Mouse (Mus musculus) embryonic facial prominence, embryonic 14.5 days (tissue): ENCODE measurements at regions not wholly inside any gene's neighbourhood (a gene's known extent, or its start where the extent isn't known, plus 50 kb on each side); places are given as distances from the start of the nearest gene placed in this dataset.

Source experiments
- ATAC-seq: fragments of 200-750 bp; cut with Nextera tagmentation; 2 replicates; pipeline ENCODE4 v1.8.0; 2017; ENCODE audit warnings: low read depth, moderate number of reproducible peaks, moderate TSS enrichment
- DNase-seq: peaks from one replicate; pipeline ENCODE4 v3.0.0-alpha.2; 2015; ENCODE audit warnings: low spot score
- H3K27ac ChIP-seq: fragments of 300-500 bp; sonication (generic); replicated peaks from 2 replicates; pipeline ENCODE4 v1.5.1; 2014; ENCODE audit warnings: low read depth, mild to moderate bottlenecking, low read length, moderate library complexity
- H3K27me3 ChIP-seq: fragments of 300-500 bp; sonication (generic); replicated peaks from 2 replicates; pipeline ENCODE4 v1.6.1; 2014; ENCODE audit warnings: low read length; ENCODE audit not compliant: control insufficient read depth, insufficient read depth
- H3K36me3 ChIP-seq: fragments of 300-500 bp; sonication (generic); 2 replicates; pipeline ENCODE4 v1.6.1; 2014; ENCODE audit warnings: low read length, mixed read lengths; ENCODE audit not compliant: control insufficient read depth, insufficient read depth
- H3K4me1 ChIP-seq: fragments of 300-500 bp; sonication (generic); 2 replicates; pipeline ENCODE4 v1.6.1; 2014; ENCODE audit warnings: antibody characterized with exemption, low read length; ENCODE audit not compliant: control insufficient read depth, insufficient read depth
- H3K4me2 ChIP-seq: fragments of 300-500 bp; sonication (generic); 2 replicates; pipeline ENCODE4 v1.6.1; 2014; ENCODE audit warnings: low read depth, mild to moderate bottlenecking, low read length, moderate library complexity, mixed read lengths
- H3K4me3 ChIP-seq: fragments of 300-500 bp; sonication (generic); 2 replicates; pipeline ENCODE4 v1.5.1; 2014; ENCODE audit warnings: low read depth, mild to moderate bottlenecking, low read length
- H3K9ac ChIP-seq: fragments of 300-500 bp; sonication (generic); 2 replicates; pipeline ENCODE4 v1.6.1; 2014; ENCODE audit warnings: low read depth, mild to moderate bottlenecking, low read length, moderate library complexity, mixed read lengths
- H3K9me3 ChIP-seq: fragments of 300-500 bp; sonication (generic); 2 replicates; pipeline ENCODE4 v1.6.1; 2016; ENCODE audit warnings: low read length; ENCODE audit not compliant: control insufficient read depth
- WGBS: fragments of 180-500 bp; shearing (Covaris S2); extraction: QIAGEN DNeasy Blood & Tissue Kit; methylation state at CpG from one replicate; pipeline ENCODE4 v1.1.7; 2014; 5-methylcytosine and 5-hydroxymethylcytosine counted together

DNA sequence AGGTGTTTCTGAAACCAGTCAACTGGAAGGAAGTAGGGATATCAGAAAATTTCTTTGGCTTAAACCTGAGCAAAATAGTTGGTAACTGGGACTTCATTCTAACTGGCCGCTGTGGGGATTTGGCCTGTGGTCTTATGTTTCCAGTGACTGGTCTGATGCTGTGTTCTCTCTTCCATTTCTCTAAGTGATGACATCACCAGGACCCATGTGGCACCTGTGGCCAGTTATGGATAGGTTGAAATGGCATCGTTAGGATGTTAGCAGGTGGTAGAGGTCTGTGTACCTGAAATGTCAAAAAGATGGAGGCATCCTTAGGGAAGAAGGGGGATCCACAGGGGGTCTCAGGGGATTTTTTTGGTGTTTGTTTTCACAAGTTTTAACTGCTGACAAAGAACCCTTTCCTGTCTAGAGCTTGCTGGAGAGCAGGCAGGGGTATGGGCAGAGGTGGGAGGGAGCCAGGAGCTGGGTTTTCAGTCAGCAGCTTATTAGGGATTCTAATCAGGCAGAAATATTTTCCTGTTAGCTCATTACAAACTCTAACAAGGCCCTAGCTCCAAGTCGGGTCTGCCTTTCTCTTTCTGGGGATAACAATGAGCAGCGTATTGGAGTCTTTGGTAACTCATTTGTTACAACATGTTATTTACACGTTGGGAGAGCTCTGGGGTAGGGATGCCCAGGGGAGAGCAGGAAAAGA, 170.2 kb downstream of the Adck1 start:
- H3K27ac ChIP-seq = no peak overlapping the region
- H3K4me1 ChIP-seq = peaks cover 5% of the 10 kb centered on the region; the same call in 1 of the 2 replicates
- DNase-seq (peak; percentile 8), ATAC-seq (peak; percentile 30; the same call in 1 of the 2 replicates)
- 58% methylated on average over 5 of the region's 5 CpGs for WGBS
- H3K9ac ChIP-seq = no peak overlapping the region
- H3K4me3 ChIP-seq = no peak overlapping the region
- no peaks in the 10 kb centered on the region for H3K36me3 ChIP-seq
- H3K4me2 ChIP-seq = no peak overlapping the region
- H3K9me3 ChIP-seq = no peaks in the 10 kb centered on the region
- H3K27me3 ChIP-seq = no peaks in the 10 kb centered on the region

GRCm38 (mm10) chr12:88532261-88532973, 172.1 kb downstream of the Adck1 start:
- peaks cover 5% of the 10 kb centered on the region; the same call in 1 of the 2 replicates for H3K4me1 ChIP-seq
- peak overlapping the region; percentile 58 for H3K27ac ChIP-seq
- H3K4me3 ChIP-seq = no peak overlapping the region
- H3K9ac ChIP-seq = no peak overlapping the region
- H3K9me3 ChIP-seq = no peaks in the 10 kb centered on the region
- H3K4me2 ChIP-seq = no peak overlapping the region
- H3K36me3 ChIP-seq = no peaks in the 10 kb centered on the region
- no peak for ATAC-seq
- peak; percentile 65 for DNase-seq
- H3K27me3 ChIP-seq = no peaks in the 10 kb centered on the region
- WGBS = 43% methylated on average over 8 of the region's 8 CpGs

GRCm38 (mm10) chr12:88551856-88552255, 170.8 kb upstream of the Nrxn3 start:
- Histone ChIP-seq H3K27me3 (no peaks in the 10 kb centered on the region), H3K9me3 (no peaks in the 10 kb centered on the region), H3K9ac (no peak overlapping the region), H3K4me2 (no peak overlapping the region), H3K4me3 (no peak overlapping the region), H3K4me1 (0 out of 2 replicates have a peak, but pooled peaks cover 4% of the 10 kb centered on the region), H3K27ac (no peak overlapping the region), H3K36me3 (no peaks in the 10 kb centered on the region)
- DNase-seq (no peak), ATAC-seq (no peak)
- WGBS = 78% methylated on average over 1 of the region's 1 CpGs

GRCm38 (mm10) chr12:88555475-88555874, 167.2 kb upstream of the Nrxn3 start:
- H3K4me3 ChIP-seq = no peak overlapping the region
- H3K27ac ChIP-seq = peak overlapping the region; percentile 25; the same call in 1 of the 2 replicates
- H3K4me1 ChIP-seq = 0 out of 2 replicates have a peak, but pooled peaks cover 4% of the 10 kb centered on the region
- DNase-seq (peak; percentile 71), ATAC-seq (peak; percentile 44; the same call in 1 of the 2 replicates)
- no peaks in the 10 kb centered on the region for H3K9me3 ChIP-seq
- H3K9ac ChIP-seq = no peak overlapping the region
- 53% methylated on average over 2 of the region's 2 CpGs for WGBS
- H3K36me3 ChIP-seq = no peaks in the 10 kb centered on the region
- no peak overlapping the region for H3K4me2 ChIP-seq
- no peaks in the 10 kb centered on the region for H3K27me3 ChIP-seq

DNA sequence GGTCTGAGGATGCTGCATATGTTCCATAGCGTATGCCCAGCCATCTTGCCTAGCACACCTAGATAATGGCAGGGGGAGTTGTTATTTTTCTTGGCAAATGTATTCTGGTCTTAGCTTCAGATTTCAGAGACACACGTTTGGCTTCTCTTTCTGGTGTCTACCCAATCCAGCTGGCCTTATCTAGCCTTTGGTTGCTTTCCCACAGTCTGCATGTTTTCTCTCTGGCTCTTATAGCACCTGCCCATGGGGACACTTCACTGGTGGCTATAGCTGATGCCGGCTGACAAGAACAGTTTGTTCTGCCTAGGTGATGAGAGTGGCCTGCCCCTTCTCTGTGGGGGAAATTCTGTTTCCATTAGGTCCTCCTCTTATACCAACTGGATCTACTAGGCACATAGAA, 164.6 kb upstream of the Nrxn3 start:
- WGBS = 82% methylated on average over 3 of the region's 3 CpGs
- Histone ChIP-seq H3K27ac (no peak overlapping the region), H3K9ac (no peak overlapping the region), H3K36me3 (no peaks in the 10 kb centered on the region), H3K9me3 (0 out of 2 replicates have a peak, but pooled peaks cover 3% of the 10 kb centered on the region), H3K4me1 (0 out of 2 replicates have a peak, but pooled peaks cover 4% of the 10 kb centered on the region), H3K27me3 (no peaks in the 10 kb centered on the region), H3K4me2 (no peak overlapping the region), H3K4me3 (no peak overlapping the region)
- ATAC-seq (no peak), DNase-seq (no peak)

- Histone ChIP-seq H3K9me3 (no peaks in the 10 kb centered on the region), H3K9ac (no peak overlapping the region), H3K4me2 (no peak overlapping the region), H3K27ac (no peak overlapping the region), H3K4me1 (no peaks in the 10 kb centered on the region), H3K27me3 (no peaks in the 10 kb centered on the region), H3K4me3 (no peak overlapping the region), H3K36me3 (no peaks in the 10 kb centered on the region)
- DNase-seq = peak; percentile 64
- 13% methylated on average over 8 of the region's 8 CpGs for WGBS
- ATAC-seq = peak; percentile 94
Measured at GRCm38 (mm10) chr12:88579974-88580373, 142.7 kb upstream of the Nrxn3 start.

DNA sequence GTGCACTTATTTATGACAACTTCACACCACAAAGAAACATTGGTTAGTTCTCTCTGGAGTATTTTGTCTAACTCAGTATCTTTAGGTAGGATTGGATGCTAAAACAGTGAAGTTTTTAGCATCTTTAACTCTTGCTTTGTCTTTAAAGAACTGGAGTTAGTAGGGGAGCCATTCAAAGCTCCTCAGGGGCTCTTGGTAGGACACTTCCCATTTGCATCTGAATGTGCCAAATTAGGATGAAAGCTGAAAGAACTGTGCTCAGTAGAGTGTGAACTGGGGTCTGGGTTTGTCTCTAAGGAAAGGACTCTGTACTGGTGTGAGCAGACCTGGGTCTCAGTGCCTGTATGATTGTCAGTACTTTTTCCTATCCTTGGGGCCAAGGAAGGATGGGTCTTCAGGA, 116.7 kb upstream of the Nrxn3 start:
- Histone ChIP-seq H3K4me1 (no peaks in the 10 kb centered on the region), H3K9me3 (no peaks in the 10 kb centered on the region), H3K4me2 (no peak overlapping the region), H3K27me3 (no peaks in the 10 kb centered on the region), H3K36me3 (no peaks in the 10 kb centered on the region), H3K27ac (no peak overlapping the region), H3K9ac (no peak overlapping the region), H3K4me3 (no peak overlapping the region)
- DNase-seq (no peak), ATAC-seq (no peak)

DNA sequence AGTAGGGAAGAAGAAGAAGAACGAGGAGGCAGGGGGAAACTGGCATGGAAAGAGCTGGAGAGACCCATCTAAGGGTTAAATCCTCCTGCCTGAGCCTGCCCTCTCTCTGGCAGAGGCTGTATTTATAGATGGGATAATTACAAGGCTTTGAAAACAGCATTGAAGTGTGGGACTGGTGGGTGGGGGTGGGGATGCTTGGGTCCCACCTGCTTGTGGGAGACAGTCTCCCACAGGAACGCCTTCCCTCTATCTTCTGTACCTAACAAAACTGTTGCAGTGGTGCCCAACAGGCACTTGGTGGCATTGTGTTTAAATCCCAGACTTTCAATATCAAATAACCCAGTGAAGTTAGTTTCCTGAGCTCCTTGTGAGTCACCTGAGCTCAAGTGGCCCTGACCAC, 102.6 kb upstream of the Nrxn3 start:
- Histone ChIP-seq H3K4me3 (no peak overlapping the region), H3K4me2 (no peak overlapping the region), H3K27me3 (no peaks in the 10 kb centered on the region), H3K27ac (no peak overlapping the region), H3K4me1 (no peaks in the 10 kb centered on the region), H3K36me3 (no peaks in the 10 kb centered on the region), H3K9me3 (no peaks in the 10 kb centered on the region; the same call in 1 of the 2 replicates), H3K9ac (no peak overlapping the region)
- ATAC-seq (peak; percentile 91), DNase-seq (peak; percentile 45)
- 38% methylated on average over 2 of the region's 2 CpGs for WGBS
